Mouse (Mus musculus) MEL (cell line): ENCODE measurements around the gene Ckap4.

Source experiments
- BHLHE40 ChIP-seq: IDR thresholded peaks from 2 replicates; pipeline ENCODE4 v1.6.1; 2012; ENCODE audit warnings: low read depth, mild to moderate bottlenecking, inconsistent platforms, low read length, improper control_type of control experiment, borderline replicate concordance
- CHD2 ChIP-seq: IDR thresholded peaks from 2 replicates; pipeline ENCODE4 v1.6.1; 2011; ENCODE audit warnings: low read length, improper control_type of control experiment
- CTCF ChIP-seq, 3 experiments: IDR thresholded peaks in 2 of 3; conservative IDR thresholded peaks in 1 of 3; 2 replicates each; pipeline ENCODE4 v1.5.1; 2011 to 2012; ENCODE audit warnings: low read length in 3 of 3, low read depth in 2 of 3, mild to moderate bottlenecking in 2 of 3, improper control_type of control experiment in 1 of 3, inconsistent platforms in 1 of 3, mixed read lengths in 1 of 3, moderate library complexity in 1 of 3; ENCODE audit not compliant: control insufficient read depth in 1 of 3, insufficient read depth in 1 of 3, poor library complexity in 1 of 3, severe bottlenecking in 1 of 3
- E2F4 ChIP-seq: IDR thresholded peaks from 2 replicates; pipeline ENCODE4 v1.6.1; 2011; ENCODE audit warnings: low read depth, low read length, improper control_type of control experiment, borderline replicate concordance
- EP300 ChIP-seq, 2 experiments: IDR thresholded peaks; 2 replicates each; pipeline ENCODE4 v1.6.1; 2011; ENCODE audit warnings: improper control_type of control experiment in 2 of 2, low read length in 2 of 2, low read depth in 1 of 2, mild to moderate bottlenecking in 1 of 2
- GATA1 ChIP-seq: IDR thresholded peaks from 2 replicates; pipeline ENCODE4 v1.6.1; 2011; ENCODE audit warnings: low read depth, low read length, improper control_type of control experiment
- JUND ChIP-seq: IDR thresholded peaks from 2 replicates; pipeline ENCODE4 v1.6.1; 2011; ENCODE audit warnings: low read depth, mild to moderate bottlenecking, improper control_type of control experiment, low read length
- MAFK ChIP-seq: IDR thresholded peaks from 2 replicates; pipeline ENCODE4 v1.6.1; 2011; ENCODE audit warnings: low read depth, mild to moderate bottlenecking, low read length, improper control_type of control experiment, borderline replicate concordance
- MAX ChIP-seq: IDR thresholded peaks from 2 replicates; pipeline ENCODE4 v1.6.1; 2011; ENCODE audit warnings: low read length, improper control_type of control experiment
- POLR2A ChIP-seq, 2 experiments: IDR thresholded peaks; 2 replicates each; pipeline ENCODE4 v1.6.1; 2011 to 2012; ENCODE audit warnings: low read length in 2 of 2, mild to moderate bottlenecking in 2 of 2, control low read depth in 1 of 2, improper control_type of control experiment in 1 of 2, low read depth in 1 of 2, moderate library complexity in 1 of 2; ENCODE audit not compliant: control insufficient read depth in 1 of 2, insufficient read depth in 1 of 2, poor library complexity in 1 of 2
- POLR2AphosphoS2 ChIP-seq: IDR thresholded peaks from 2 replicates; pipeline ENCODE4 v1.6.1; 2011; ENCODE audit warnings: low read length, improper control_type of control experiment
- SIN3A ChIP-seq: IDR thresholded peaks from 2 replicates; pipeline ENCODE4 v1.6.1; 2012; ENCODE audit warnings: low read length, improper control_type of control experiment, inconsistent platforms
- TBP ChIP-seq: IDR thresholded peaks from 2 replicates; pipeline ENCODE4 v1.8.0; 2011; ENCODE audit warnings: low read depth, low read length, improper control_type of control experiment
- ZNF384 ChIP-seq: IDR thresholded peaks from 2 replicates; pipeline ENCODE4 v1.6.1; 2012; ENCODE audit warnings: low read depth, mild to moderate bottlenecking, inconsistent platforms, low read length, improper control_type of control experiment

DNA sequence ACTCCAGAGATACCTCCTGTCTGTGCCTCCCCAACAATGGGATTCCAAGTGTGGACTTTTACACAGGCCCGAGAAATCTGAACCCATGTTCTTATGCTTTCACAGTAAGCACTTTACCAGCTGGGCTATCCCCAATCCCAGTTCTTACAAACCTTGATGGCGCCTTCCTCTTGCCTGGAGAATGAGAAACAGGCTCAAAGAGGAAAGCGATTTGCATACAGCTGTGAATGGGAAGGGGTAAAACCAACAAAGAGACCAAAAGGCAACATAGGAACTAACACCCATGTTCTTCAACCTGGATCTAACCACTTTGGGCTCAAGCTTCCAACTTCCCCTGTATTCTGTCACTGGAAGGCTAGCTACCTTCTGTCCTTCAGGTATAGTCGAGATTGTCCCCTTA lies 2.3 kb downstream of the Ckap4 start:
- TF ChIP-seq BHLHE40 (no peak), POLR2A (IDR thresholded peaks at IDR 0.05; ENCODE audit: control insufficient read depth in 1 of 2, insufficient read depth in 1 of 2, low read depth in 1 of 2, low read length in 2 of 2, poor library complexity in 1 of 2) (no peak), E2F4 (no peak), CHD2 (no peak), MAFK (no peak), JUND (no peak), SIN3A (no peak), GATA1 (no peak), CTCF (IDR thresholded peaks at IDR 0.05 in 2 of 3, conservative IDR thresholded peaks at IDR 0.05 in 1 of 3; ENCODE audit: control insufficient read depth in 1 of 3, insufficient read depth in 1 of 3, low read depth in 2 of 3, low read length in 3 of 3, poor library complexity in 1 of 3, severe bottlenecking in 1 of 3) (no peak), TBP (no peak), ZNF384 (no peak), EP300 (IDR thresholded peaks at IDR 0.05; ENCODE audit: low read depth in 1 of 2, low read length in 2 of 2) (no peak), POLR2AphosphoS2 (no peak), MAX (no peak)
